Mouse (Mus musculus): ENCODE data around the gene Mafk. TPM values are rescaled to one million over a fixed set of nuclear protein-coding genes. Genes with fewer than 3 reads are reported as not detected.

The Mafk gene
- total and polyA plus RNA-seq, 3 experiments, result 23.6 to 34.1 (median 33.2) TPM

DNA sequence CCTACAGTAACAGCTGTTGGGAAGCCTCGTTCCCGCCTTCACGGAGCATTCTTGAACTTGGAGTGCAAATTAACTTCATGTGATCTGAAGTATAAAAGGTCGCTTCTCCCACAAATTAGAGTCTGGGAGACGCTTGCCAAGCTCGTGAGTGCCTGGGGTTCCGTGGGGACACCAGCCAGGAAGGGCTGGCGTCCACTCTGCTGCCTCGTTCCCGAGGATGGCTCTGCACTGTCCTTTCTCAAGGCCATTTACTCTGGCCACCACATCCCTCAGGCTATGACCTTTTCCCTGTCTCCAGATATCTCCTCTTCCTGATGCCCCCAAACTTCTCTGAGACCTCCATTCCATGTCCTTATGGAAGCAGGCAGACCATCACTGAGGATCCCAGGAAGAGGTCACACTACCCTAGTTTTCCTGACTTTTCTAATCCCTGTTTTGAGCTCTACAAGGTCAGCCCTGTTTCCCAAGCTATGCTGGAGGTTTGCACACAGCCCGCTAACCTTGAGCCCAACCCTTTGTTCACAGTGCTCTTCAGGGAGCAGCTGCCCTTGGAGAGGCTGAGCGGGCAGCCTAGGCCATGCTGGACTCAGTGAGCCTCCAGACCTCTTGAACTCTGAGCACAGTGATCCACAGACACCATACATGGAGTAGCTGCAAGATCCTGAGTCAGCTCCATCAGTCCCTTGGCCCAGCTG is 58.5 kb downstream of the Mafk start:
- WGBS, result 58% methylated on average over 12 of the region's 12 CpGs
- no peak overlapping the region for H3K27ac ChIP-seq
- no peak overlapping the region for H3K9ac ChIP-seq (ENCODE audit: low read depth, low read length)
- H3K4me3 ChIP-seq, result no peak overlapping the region
- H3K79me2 ChIP-seq (replicated peaks; ENCODE audit: control insufficient read depth, insufficient read depth, low read length), result no peaks in the 10 kb centered on the region
- intact Hi-C loops (cut with DNase I), result no loop called here
- no peaks in the 10 kb centered on the region for H3K36me3 ChIP-seq (ENCODE audit: control insufficient read depth, insufficient read depth, low read length)
- no peaks in the 10 kb centered on the region; the same call in 1 of the 2 replicates for H3K4me1 ChIP-seq (ENCODE audit: control insufficient read depth, insufficient read depth, low read length)
- no peak for DNase-seq
- no peaks in the 10 kb centered on the region for H3K27me3 ChIP-seq (ENCODE audit: control insufficient read depth, insufficient read depth, low read length)
- no peak for TF ChIP-seq EP300 (IDR thresholded peaks at IDR 0.05; ENCODE audit: insufficient read depth, low read depth, low read length)
- no peak for TF ChIP-seq POLR2A (IDR thresholded peaks at IDR 0.05; ENCODE audit: insufficient read depth, low read depth, low read length)

Small RNAs within 50 kb of the gene (microRNA-seq; reads per million reads assigned to microRNA genes)
- 0.77 to 1.1 reads per million in 2 experiments for gene Mir7037

Other genes starting within 250 kb of the Mafk start
- gene Uncx, start 248.0 kb upstream of the Mafk start, total RNA-seq (2021), result not detected
- not detected in 2 replicates for gene Uncx, start 248.0 kb upstream of the Mafk start, polyA plus RNA-seq (2012; rRNA removed)
- 1 to 10 TPM; 1.9 to 2.0 TPM for gene Micall2, start 55.2 kb upstream of the Mafk start, total RNA-seq (2021)
- gene Micall2, start 55.2 kb upstream of the Mafk start, polyA plus RNA-seq (2012; rRNA removed), result 2.9 and 3.3 TPM in 2 replicates
- gene Ints1, start 15.8 kb upstream of the Mafk start, total RNA-seq (2021), result 10 to 100 TPM; 40.2 to 40.9 TPM
- 35.1 and 40.3 TPM in 2 replicates for gene Ints1, start 15.8 kb upstream of the Mafk start, polyA plus RNA-seq (2012; rRNA removed)
- gene Tmem184a, start 28.4 kb downstream of the Mafk start, total RNA-seq (2021), result under 1 TPM in 1 of 2 experiments, not detected in 1; 0.05 TPM
- gene Tmem184a, start 28.4 kb downstream of the Mafk start, polyA plus RNA-seq (2012; rRNA removed), result 0.29 and 1.5 TPM in 2 replicates
- not detected for gene Gm26938, start 34.9 kb downstream of the Mafk start, total RNA-seq (2021)
- gene Gm26938, start 34.9 kb downstream of the Mafk start, polyA plus RNA-seq (2012; rRNA removed), result not detected in 2 replicates
- gene Psmg3, start 35.4 kb downstream of the Mafk start, total RNA-seq (2021), result 10 to 100 TPM in 1 of 2 experiments, 1 to 10 TPM in 1; 9.9 to 11.3 TPM
- gene Psmg3, start 35.4 kb downstream of the Mafk start, polyA plus RNA-seq (2012; rRNA removed), result 14.2 and 15.7 TPM in 2 replicates
- under 1 TPM in 1 of 2 experiments, not detected in 1; 0.14 TPM for gene Elfn1, start 116.4 kb downstream of the Mafk start, total RNA-seq (2021)
- 0.18 and 0.25 TPM in 2 replicates for gene Elfn1, start 116.4 kb downstream of the Mafk start, polyA plus RNA-seq (2012; rRNA removed)